Mouse (Mus musculus): ENCODE measurements around the gene Usp32. TPM values are rescaled to one million over a fixed set of nuclear protein-coding genes. Genes with fewer than 3 reads are reported as not detected.

Usp32 gene
- total RNA-seq, 1 experiment from 2014 or later = 118 TPM

GRCm38 (mm10) chr11:85128883-85129282, 11.1 kb downstream of the Usp32 start:
- no peak for ATAC-seq (ENCODE audit: extremely low read depth, insufficient number of reproducible peaks, low FRiP score, poor library complexity, severe bottlenecking)

- ATAC-seq (ENCODE audit: extremely low read depth, insufficient number of reproducible peaks, low FRiP score, poor library complexity, severe bottlenecking) = 0 out of 2 replicates have a peak, but pooled peaks have one; percentile 33
These were observed 13.5 kb downstream of the Usp32 start for GRCm38 (mm10) chr11:85126257-85127102.

- ATAC-seq (ENCODE audit: extremely low read depth, insufficient number of reproducible peaks, low FRiP score, poor library complexity, severe bottlenecking) = peak; percentile 72
These were observed 16.5 kb downstream of the Usp32 start for GRCm38 (mm10) chr11:85123267-85123992.

GRCm38 (mm10) chr11:85122073-85122472, 17.9 kb downstream of the Usp32 start:
- no peak for ATAC-seq (ENCODE audit: extremely low read depth, insufficient number of reproducible peaks, low FRiP score, poor library complexity, severe bottlenecking)

GRCm38 (mm10) chr11:85117160-85117559, 22.8 kb downstream of the Usp32 start:
- no peak for ATAC-seq (ENCODE audit: extremely low read depth, insufficient number of reproducible peaks, low FRiP score, poor library complexity, severe bottlenecking)

- no peak for ATAC-seq (ENCODE audit: extremely low read depth, insufficient number of reproducible peaks, low FRiP score, poor library complexity, severe bottlenecking)
These were observed 23.7 kb downstream of the Usp32 start for GRCm38 (mm10) chr11:85116084-85116844.

- ATAC-seq (ENCODE audit: extremely low read depth, insufficient number of reproducible peaks, low FRiP score, poor library complexity, severe bottlenecking) = no peak
These were observed 30.0 kb downstream of the Usp32 start for GRCm38 (mm10) chr11:85109957-85110356.

GRCm38 (mm10) chr11:85107217-85107616, 32.7 kb downstream of the Usp32 start:
- no peak for ATAC-seq (ENCODE audit: extremely low read depth, insufficient number of reproducible peaks, low FRiP score, poor library complexity, severe bottlenecking)

GRCm38 (mm10) chr11:85105836-85106235, 34.1 kb downstream of the Usp32 start:
- ATAC-seq (ENCODE audit: extremely low read depth, insufficient number of reproducible peaks, low FRiP score, poor library complexity, severe bottlenecking) = no peak

- ATAC-seq (ENCODE audit: extremely low read depth, insufficient number of reproducible peaks, low FRiP score, poor library complexity, severe bottlenecking) = no peak
These were observed 36.2 kb downstream of the Usp32 start for GRCm38 (mm10) chr11:85103763-85104162.

- ATAC-seq (ENCODE audit: extremely low read depth, insufficient number of reproducible peaks, low FRiP score, poor library complexity, severe bottlenecking) = no peak
These were observed 44.8 kb downstream of the Usp32 start for GRCm38 (mm10) chr11:85095116-85095515.

GRCm38 (mm10) chr11:85086253-85086652, 53.7 kb downstream of the Usp32 start:
- no peak for ATAC-seq (ENCODE audit: extremely low read depth, insufficient number of reproducible peaks, low FRiP score, poor library complexity, severe bottlenecking)

- ATAC-seq (ENCODE audit: extremely low read depth, insufficient number of reproducible peaks, low FRiP score, poor library complexity, severe bottlenecking) = no peak
These were observed 72.1 kb downstream of the Usp32 start for GRCm38 (mm10) chr11:85067871-85068270.

GRCm38 (mm10) chr11:85058562-85058961, 81.4 kb downstream of the Usp32 start:
- ATAC-seq (ENCODE audit: extremely low read depth, insufficient number of reproducible peaks, low FRiP score, poor library complexity, severe bottlenecking) = no peak

- no peak for ATAC-seq (ENCODE audit: extremely low read depth, insufficient number of reproducible peaks, low FRiP score, poor library complexity, severe bottlenecking)
These were observed 82.4 kb downstream of the Usp32 start for GRCm38 (mm10) chr11:85057544-85057943.

GRCm38 (mm10) chr11:85056901-85057300, 83.1 kb downstream of the Usp32 start:
- ATAC-seq (ENCODE audit: extremely low read depth, insufficient number of reproducible peaks, low FRiP score, poor library complexity, severe bottlenecking) = no peak

- no peak for ATAC-seq (ENCODE audit: extremely low read depth, insufficient number of reproducible peaks, low FRiP score, poor library complexity, severe bottlenecking)
These were observed 84.4 kb downstream of the Usp32 start for GRCm38 (mm10) chr11:85055561-85055960.

- no peak for ATAC-seq (ENCODE audit: extremely low read depth, insufficient number of reproducible peaks, low FRiP score, poor library complexity, severe bottlenecking)
These were observed 100.7 kb downstream of the Usp32 start for GRCm38 (mm10) chr11:85039256-85039655.

- ATAC-seq (ENCODE audit: extremely low read depth, insufficient number of reproducible peaks, low FRiP score, poor library complexity, severe bottlenecking) = no peak
These were observed 126.8 kb downstream of the Usp32 start for GRCm38 (mm10) chr11:85013121-85013520.
